In the genomic region with DNA sequence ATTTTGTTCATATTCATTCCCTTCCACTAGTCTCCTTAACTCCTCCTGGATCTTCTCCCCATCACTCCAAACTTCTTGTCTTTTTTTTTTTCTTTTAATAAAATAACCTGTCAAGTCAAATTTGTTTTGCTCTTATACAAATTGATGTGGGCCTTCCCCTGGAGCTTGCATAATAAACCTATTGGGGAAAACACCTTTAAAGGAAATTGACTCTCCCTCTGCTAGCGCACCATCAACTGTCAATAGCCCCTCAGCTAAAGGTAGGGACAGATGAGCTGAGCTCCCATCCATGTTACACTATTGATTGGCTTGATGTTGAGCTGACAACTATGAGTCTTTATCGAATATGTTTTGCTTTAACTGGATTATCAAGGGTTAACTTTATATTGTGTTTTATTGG, we compare ENCODE assay signal across 23 mouse cellular contexts. TPM values are rescaled to one million over a fixed set of nuclear protein-coding genes. Genes with fewer than 3 reads are reported as not detected.
A peak's percentile ranks its signal among the peaks of the same experiment; 100 is the strongest.
DNase-seq lines count a peak whose midpoint lies in the region; ATAC-seq and TF ChIP-seq lines count a peak whose summit lies in the region.
"Had no signal": no experiment of that assay in that cellular context is flagged by ENCODE, and none has a peak within 500 bp of the region (broad histone marks: within the 10 kb centered on the region; RNA-seq: fewer than 3 reads in every experiment).

No protein-coding gene starts in this region.

- peak; percentile 77 for ATAC-seq in activated CD4-positive, CD25-positive, alpha-beta regulatory T cell, adult 4 months
- ATAC-seq in inflammation-experienced regulatory T-cells, adult 6 months = peak; percentile 86
- no peak for ATAC-seq in hindbrain, embryonic 11.5 days (ENCODE audit: low FRiP score)
- no peak for ATAC-seq in midbrain, embryonic 11.5 days (ENCODE audit: low FRiP score)
- ATAC-seq: forebrain, embryonic 13.5 days; forebrain, embryonic 15.5 days; forebrain, postnatal 0 days; Patski had no signal

- 89% methylated on average over 2 of the region's 2 CpGs for WGBS in hindbrain, embryonic 11.5 days
- 80% methylated on average over 2 of the region's 2 CpGs for WGBS in midbrain, embryonic 11.5 days

- no peaks in the 10 kb centered on the region for H3K27me3 ChIP-seq in hindbrain, embryonic 11.5 days (ENCODE audit: control insufficient read depth, insufficient read depth, low read length)
- no peaks in the 10 kb centered on the region for H3K27me3 ChIP-seq in midbrain, embryonic 11.5 days (ENCODE audit: control insufficient read depth, insufficient read depth, low read length)
- H3K27me3 ChIP-seq: CH12.LX; embryonic facial prominence, embryonic 12.5 days; forebrain, embryonic 13.5 days; forebrain, embryonic 15.5 days had no signal

- H3K9ac ChIP-seq in hindbrain, embryonic 11.5 days (ENCODE audit: low read depth, low read length) = no peak overlapping the region
- H3K9ac ChIP-seq in midbrain, embryonic 11.5 days (ENCODE audit: low read length) = no peak overlapping the region
- H3K9ac ChIP-seq: embryonic facial prominence, embryonic 12.5 days; forebrain, embryonic 13.5 days; forebrain, embryonic 15.5 days; forebrain, postnatal 0 days had no signal

- no peak overlapping the region for H3K4me2 ChIP-seq in hindbrain, embryonic 11.5 days (replicated peaks; ENCODE audit: low read depth, low read length)
- no peak overlapping the region for H3K4me2 ChIP-seq in midbrain, embryonic 11.5 days
- H3K4me2 ChIP-seq: embryonic facial prominence, embryonic 12.5 days; forebrain, embryonic 13.5 days; forebrain, embryonic 15.5 days had no signal

- H3K9me3 ChIP-seq in hindbrain, embryonic 11.5 days (ENCODE audit: control insufficient read depth, low read length) = no peaks in the 10 kb centered on the region
- no peaks in the 10 kb centered on the region for H3K9me3 ChIP-seq in midbrain, embryonic 11.5 days (ENCODE audit: control insufficient read depth, low read length)
- H3K9me3 ChIP-seq: embryonic facial prominence, embryonic 10.5 days; embryonic facial prominence, embryonic 12.5 days; forebrain, embryonic 13.5 days; forebrain, embryonic 15.5 days; G1E had no signal

- H3K4me1 ChIP-seq in hindbrain, embryonic 11.5 days (replicated peaks; ENCODE audit: control insufficient read depth, insufficient read depth, low read length) = no peaks in the 10 kb centered on the region
- H3K4me1 ChIP-seq in midbrain, embryonic 11.5 days (ENCODE audit: control insufficient read depth, insufficient read depth, low read length) = no peaks in the 10 kb centered on the region
- H3K4me1 ChIP-seq: embryonic facial prominence, embryonic 10.5 days; embryonic facial prominence, embryonic 12.5 days; forebrain, embryonic 13.5 days; forebrain, embryonic 15.5 days had no signal

- no peak for TF ChIP-seq CTCF in layer of hippocampus, adult 2 months (conservative IDR thresholded peaks at IDR 0.05)

- 0 out of 2 replicates have a peak overlapping the region, but pooled peaks have one; percentile 7 for H3K27ac ChIP-seq in layer of hippocampus, adult 2 months
- H3K27ac ChIP-seq in hindbrain, embryonic 11.5 days (ENCODE audit: low read depth, low read length) = no peak overlapping the region
- H3K27ac ChIP-seq in midbrain, embryonic 11.5 days (ENCODE audit: low read depth, low read length) = no peak overlapping the region
- H3K27ac ChIP-seq: embryonic facial prominence, embryonic 10.5 days; embryonic facial prominence, embryonic 12.5 days; forebrain, embryonic 13.5 days; forebrain, embryonic 15.5 days had no signal

- no peaks in the 10 kb centered on the region for H3K36me3 ChIP-seq in hindbrain, embryonic 11.5 days (ENCODE audit: control insufficient read depth, insufficient read depth, low read length)
- H3K36me3 ChIP-seq in midbrain, embryonic 11.5 days (ENCODE audit: control insufficient read depth, insufficient read depth, low read length) = no peaks in the 10 kb centered on the region
- H3K36me3 ChIP-seq: embryonic facial prominence, embryonic 10.5 days; embryonic facial prominence, embryonic 12.5 days; forebrain, embryonic 15.5 days; G1E had no signal

- DNase-seq in layer of hippocampus, adult 2 months (ENCODE audit: low spot score in 2 of 2) = no peak
- DNase-seq in layer of hippocampus, adult 9-10 months (ENCODE audit: low spot score) = no peak
- DNase-seq in hindbrain, embryonic 11.5 days (ENCODE audit: low spot score) = no peak
- DNase-seq in midbrain, embryonic 11.5 days (ENCODE audit: low spot score, missing footprints) = no peak
- DNase-seq: adrenal gland, adult 2 months; adrenal gland, postnatal 10 days; adrenal gland, postnatal 25 days; B cell, adult 2 months; cerebellum, adult 11 months; cerebellum, adult 18-20 months; cerebellum, adult 8-10 months; cerebellum, adult 9-11 months; cerebellum, postnatal 25 days; forebrain, postnatal 0 days had no signal

- no peak overlapping the region for H3K4me3 ChIP-seq in layer of hippocampus, adult 2 months
- H3K4me3 ChIP-seq in hindbrain, embryonic 11.5 days (ENCODE audit: low read depth, low read length) = no peak overlapping the region
- H3K4me3 ChIP-seq in midbrain, embryonic 11.5 days (ENCODE audit: low read depth, low read length) = no peak overlapping the region
- H3K4me3 ChIP-seq: embryonic facial prominence, embryonic 10.5 days; embryonic facial prominence, embryonic 12.5 days; forebrain, embryonic 13.5 days; forebrain, embryonic 15.5 days had no signal

RNA-seq across cellular contexts. Expression of a gene that starts 5.3 kb away (rescaled TPM):
- 10 to 100 TPM; 82.6 to 82.7 TPM for total RNA-seq in layer of hippocampus, adult 2 months (2021)
- 100 to 1,000 TPM; 280 to 290 TPM for polyA plus RNA-seq in activated CD4-positive, CD25-positive, alpha-beta regulatory T cell, adult 4 months (2017; shearing (Covaris generic))
- 100 to 1,000 TPM; 188 to 356 (median 243) TPM for polyA plus RNA-seq in inflammation-experienced regulatory T-cells, adult 6 months (2017; shearing (Covaris generic))
- polyA plus RNA-seq in hindbrain, embryonic 11.5 days (2014; fragmentation: Nextera tagmentation; extraction: Ambion mirVana) = 194 and 210 TPM in 2 replicates
- 185 and 229 TPM in 2 replicates for polyA plus RNA-seq in midbrain, embryonic 11.5 days (2014; fragmentation: Nextera tagmentation; extraction: Ambion mirVana)

Comparison
In these comparisons a context has a peak if more than half of its experiments do, and no peak if none do; other contexts are left out.
1. ATAC-seq: peak in activated CD4-positive, CD25-positive, alpha-beta regulatory T cell, adult 4 months (single experiment) and inflammation-experienced regulatory T-cells, adult 6 months (single experiment); none in hindbrain, embryonic 11.5 days (single experiment) and midbrain, embryonic 11.5 days (single experiment).